Mouse (Mus musculus) heart, embryonic 15.5 days (tissue): ENCODE measurements around the gene Ralgds. TPM values are rescaled to one million over a fixed set of nuclear protein-coding genes. Genes with fewer than 3 reads are reported as not detected.

Source experiments
- ATAC-seq: fragments of 200-750 bp; cut with Nextera tagmentation; replicated peaks from 2 replicates; pipeline ENCODE4 v1.8.0; 2017; ENCODE audit warnings: low read depth, moderate TSS enrichment; ENCODE audit not compliant: insufficient number of reproducible peaks, insufficient read depth, low FRiP score
- H3K27ac ChIP-seq: fragments of 300-500 bp; sonication (generic); 2 replicates; pipeline ENCODE4 v1.5.1; 2015; ENCODE audit warnings: mild to moderate bottlenecking, inconsistent platforms
- H3K27me3 ChIP-seq: fragments of 300-500 bp; sonication (generic); 2 replicates; pipeline ENCODE4 v1.6.1; 2015; ENCODE audit warnings: inconsistent platforms
- H3K36me3 ChIP-seq: fragments of 300-500 bp; sonication (generic); 2 replicates; pipeline ENCODE4 v1.6.1; 2015; ENCODE audit warnings: mild to moderate bottlenecking, inconsistent platforms
- H3K4me1 ChIP-seq: fragments of 300-500 bp; sonication (generic); replicated peaks from 2 replicates; pipeline ENCODE4 v1.6.1; 2015; ENCODE audit warnings: inconsistent platforms
- H3K4me2 ChIP-seq: fragments of 300-500 bp; sonication (generic); 2 replicates; pipeline ENCODE4 v1.6.1; 2015; ENCODE audit warnings: inconsistent platforms, mild to moderate bottlenecking, moderate library complexity
- H3K4me3 ChIP-seq: fragments of 300-500 bp; sonication (generic); 2 replicates; pipeline ENCODE4 v1.5.1; 2015; ENCODE audit warnings: mild to moderate bottlenecking, inconsistent platforms
- H3K9ac ChIP-seq: fragments of 300-500 bp; sonication (generic); 2 replicates; pipeline ENCODE4 v1.6.1; 2015; ENCODE audit warnings: mild to moderate bottlenecking, inconsistent platforms
- H3K9me3 ChIP-seq: fragments of 300-500 bp; sonication (generic); replicated peaks from 2 replicates; pipeline ENCODE4 v1.6.1; 2016; ENCODE audit warnings: inconsistent platforms
- WGBS: fragments of 180-500 bp; shearing (Covaris S2); methylation state at CpG from one replicate; pipeline ENCODE4 v1.1.7; 2015; ENCODE audit warnings: mixed read lengths; 5-methylcytosine and 5-hydroxymethylcytosine counted together
- polyA plus RNA-seq: library from polyadenylated mRNA; unstranded; fragments of >200 nt; fragmentation: Nextera tagmentation; extraction: Ambion mirVana; gene quantifications from 2 replicates; pipeline ENCODE4 v1.2.1, GENCODE M21; 2015

Gene Ralgds
- polyA plus RNA-seq, 1 experiment from 2014 or later: 17.5 TPM

DNA sequence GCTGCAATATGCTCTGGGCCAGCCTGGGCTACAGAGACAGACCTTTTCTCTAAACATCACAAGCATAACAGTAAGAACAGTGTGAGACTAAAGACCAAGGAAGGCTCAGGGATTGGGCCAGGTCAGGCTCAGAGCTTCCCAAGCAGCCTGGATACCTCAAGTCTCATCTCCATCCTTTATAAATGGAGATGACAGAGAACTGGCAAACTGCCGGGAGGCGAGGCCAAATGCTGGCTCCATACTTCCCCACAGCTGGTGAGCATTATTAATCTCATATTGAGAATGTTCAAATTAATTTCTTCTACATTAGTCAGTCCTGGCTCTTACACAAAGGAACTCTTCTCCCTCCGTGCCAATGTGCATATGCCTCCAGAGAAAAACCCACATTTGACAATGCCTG, 63.9 kb downstream of the Ralgds start:
- no peaks in the 10 kb centered on the region for H3K27me3 ChIP-seq
- no peak overlapping the region for H3K4me3 ChIP-seq
- H3K4me2 ChIP-seq: no peak overlapping the region
- ATAC-seq: no peak
- H3K36me3 ChIP-seq: peaks cover 58% of the 10 kb centered on the region
- no peak overlapping the region for H3K27ac ChIP-seq
- H3K9me3 ChIP-seq: no peaks in the 10 kb centered on the region
- 80% methylated on average over 3 of the region's 3 CpGs for WGBS
- H3K9ac ChIP-seq: no peak overlapping the region
- H3K4me1 ChIP-seq: peaks cover 3% of the 10 kb centered on the region; the same call in 1 of the 2 replicates

DNA sequence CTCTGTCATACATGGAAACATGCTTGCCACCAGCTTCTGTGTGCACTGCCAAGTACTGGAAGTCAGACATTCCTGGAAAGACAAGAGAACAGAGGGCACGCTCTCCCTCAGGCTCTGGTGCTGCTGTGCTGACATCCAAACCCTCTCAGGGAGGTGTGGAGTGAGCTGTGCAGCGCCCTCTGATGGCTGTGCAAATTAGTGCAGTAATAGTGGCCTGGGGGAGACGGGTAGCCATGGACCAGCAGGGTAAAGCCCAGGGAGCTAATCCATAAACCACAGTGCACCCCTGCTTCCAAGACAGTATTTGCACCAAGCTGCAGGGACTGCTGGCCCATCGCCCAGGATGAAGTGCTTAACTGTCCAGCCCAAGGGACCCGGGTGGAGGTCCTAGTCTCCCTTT, 65.1 kb downstream of the Ralgds start:
- no peak for ATAC-seq
- no peak overlapping the region for H3K27ac ChIP-seq
- no peaks in the 10 kb centered on the region for H3K9me3 ChIP-seq
- H3K4me3 ChIP-seq: no peak overlapping the region
- no peak overlapping the region for H3K4me2 ChIP-seq
- H3K4me1 ChIP-seq: peaks cover 6% of the 10 kb centered on the region; the same call in 1 of the 2 replicates
- H3K36me3 ChIP-seq: peaks cover 47% of the 10 kb centered on the region
- 76% methylated on average over 5 of the region's 5 CpGs for WGBS
- H3K9ac ChIP-seq: no peak overlapping the region
- no peaks in the 10 kb centered on the region for H3K27me3 ChIP-seq

DNA sequence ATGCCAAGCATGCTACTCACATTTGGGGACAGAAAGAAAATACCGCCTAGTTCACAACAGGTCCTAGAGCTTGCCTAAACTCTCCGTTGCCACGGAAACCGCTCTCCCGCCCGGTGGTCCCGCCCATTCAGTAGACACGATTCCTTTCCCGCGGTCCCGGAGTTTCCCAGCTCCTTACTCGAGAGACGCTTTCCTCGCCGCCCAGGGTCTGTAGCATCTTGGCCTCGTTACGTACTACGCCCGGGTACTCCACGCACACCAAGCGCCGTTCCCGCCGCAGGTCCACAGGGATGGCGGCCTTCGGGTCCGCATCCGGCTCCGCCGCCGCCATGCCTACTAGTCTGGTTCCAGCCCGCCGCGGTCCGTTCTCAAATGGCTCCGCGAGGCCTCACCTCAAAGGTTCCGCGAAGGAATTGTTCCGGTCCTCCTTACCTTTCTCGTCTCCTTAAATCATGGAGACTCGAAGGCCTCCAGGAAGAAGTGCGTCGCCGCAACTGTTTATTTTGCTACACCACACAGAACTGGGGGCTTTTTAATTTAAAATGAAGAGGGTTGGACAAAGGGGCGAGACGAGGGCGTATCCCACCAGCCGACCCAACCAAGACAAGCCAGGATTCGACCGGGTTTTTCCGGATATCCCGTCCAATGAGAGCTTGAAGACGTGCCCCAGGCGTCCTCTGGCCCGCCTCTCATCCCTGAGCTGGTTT, 69.9 kb downstream of the Ralgds start:
- H3K4me2 ChIP-seq: peak overlapping the region; percentile 75
- H3K9me3 ChIP-seq: no peaks in the 10 kb centered on the region
- H3K4me3 ChIP-seq: peak overlapping the region; percentile 73
- H3K4me1 ChIP-seq: peaks cover 11% of the 10 kb centered on the region
- peaks cover 9% of the 10 kb centered on the region for H3K36me3 ChIP-seq
- peak overlapping the region; percentile 66 for H3K9ac ChIP-seq
- H3K27me3 ChIP-seq: no peaks in the 10 kb centered on the region
- WGBS: 0% methylated on average over 56 of the region's 56 CpGs
- peak; percentile 88 for ATAC-seq
- H3K27ac ChIP-seq: peak overlapping the region; percentile 86

DNA sequence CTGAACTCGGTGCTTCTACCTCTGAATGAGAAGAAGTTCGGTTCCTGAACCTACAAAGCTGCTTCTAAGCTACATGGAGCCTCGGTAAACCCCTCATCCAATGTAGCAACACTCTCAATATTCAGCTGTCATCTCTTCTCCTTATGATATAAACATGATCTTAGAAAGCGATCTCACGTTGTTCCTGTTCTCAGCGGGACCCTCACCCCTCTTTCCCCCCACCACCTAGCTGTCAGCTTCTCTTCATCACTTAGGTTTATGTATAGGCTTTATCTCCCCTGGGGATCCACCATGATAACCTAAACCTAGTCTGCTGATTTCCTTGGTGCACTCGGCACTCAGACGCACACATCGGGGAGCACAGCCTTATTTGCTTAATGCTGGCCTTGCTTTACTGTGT, 70.7 kb downstream of the Ralgds start, which contains the start of gene Gtf3c5:
Gtf3c5 (minus strand) TSS at position 101 of the 400 bp plus-strand sequence.
- Histone ChIP-seq H3K27me3 (peaks cover 5% of the 10 kb centered on the region; the same call in 1 of the 2 replicates), H3K9me3 (no peaks in the 10 kb centered on the region), H3K4me2 (peak within 1 kb of the TSS; percentile 75), H3K4me3 (peak within 1 kb of the TSS; percentile 73), H3K9ac (peak within 1 kb of the TSS; percentile 66), H3K36me3 (peaks cover 4% of the 10 kb centered on the region; the same call in 1 of the 2 replicates), H3K4me1 (peaks cover 11% of the 10 kb centered on the region), H3K27ac (peak within 1 kb of the TSS; percentile 86)
- no peak for ATAC-seq
- WGBS: 69% methylated on average over 9 of the region's 9 CpGs

DNA sequence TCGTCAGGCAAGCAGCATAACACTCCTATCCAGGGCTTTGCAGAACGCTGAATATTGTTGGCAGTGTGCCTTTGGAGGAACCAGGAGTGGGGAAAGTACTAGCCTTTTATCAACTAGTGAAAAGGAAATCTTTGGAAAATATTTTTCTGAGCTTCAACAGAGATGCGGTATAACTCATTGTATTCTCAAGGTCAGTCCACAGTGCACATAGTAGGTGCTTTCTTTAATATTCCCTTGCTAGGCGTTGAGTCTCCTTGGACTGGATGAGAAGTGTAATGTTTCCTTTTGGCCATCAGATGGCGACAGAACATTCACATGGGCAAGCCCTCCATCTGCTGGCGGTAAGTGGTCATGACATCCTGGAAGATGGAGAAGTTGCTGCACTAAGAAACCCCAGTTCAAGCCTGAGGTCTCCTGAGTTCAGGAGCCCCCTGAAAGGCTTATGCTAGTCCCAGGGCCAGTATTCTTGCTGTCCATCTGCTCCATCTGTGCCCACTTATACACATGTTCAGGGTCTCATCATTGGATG, 72.2 kb downstream of the Ralgds start:
- no peak for ATAC-seq
- Histone ChIP-seq H3K9me3 (no peaks in the 10 kb centered on the region), H3K9ac (no peak overlapping the region), H3K27me3 (peaks cover 5% of the 10 kb centered on the region; the same call in 1 of the 2 replicates), H3K27ac (no peak overlapping the region), H3K4me3 (no peak overlapping the region), H3K4me2 (no peak overlapping the region), H3K36me3 (no peaks in the 10 kb centered on the region), H3K4me1 (peaks cover 11% of the 10 kb centered on the region)
- WGBS: 19% methylated on average over 6 of the region's 6 CpGs

DNA sequence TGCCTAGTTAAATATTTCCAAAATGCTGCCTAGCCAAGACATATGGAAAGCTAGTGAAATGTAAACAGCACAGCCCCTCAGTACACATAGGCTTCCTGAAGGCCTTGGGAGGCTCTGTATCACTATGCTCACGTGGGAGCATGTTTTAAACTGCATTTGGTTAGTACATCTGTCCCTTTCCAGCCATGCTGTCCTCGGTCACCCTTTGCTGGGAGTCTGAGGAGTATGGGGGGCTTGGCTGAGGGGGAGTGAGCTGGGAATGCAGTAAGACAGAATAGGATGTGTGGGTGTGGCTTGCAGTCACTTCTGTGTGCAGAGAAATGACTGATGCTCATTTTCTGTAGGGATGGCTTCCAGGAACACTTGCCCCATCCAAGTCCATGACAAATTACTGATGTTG, 72.8 kb downstream of the Ralgds start:
- Histone ChIP-seq H3K36me3 (no peaks in the 10 kb centered on the region), H3K9me3 (no peaks in the 10 kb centered on the region), H3K4me2 (no peak overlapping the region), H3K4me3 (no peak overlapping the region), H3K9ac (no peak overlapping the region), H3K27me3 (peaks cover 5% of the 10 kb centered on the region; the same call in 1 of the 2 replicates), H3K4me1 (peaks cover 11% of the 10 kb centered on the region), H3K27ac (no peak overlapping the region)
- ATAC-seq: no peak
- WGBS: 31% methylated on average over 2 of the region's 2 CpGs

DNA sequence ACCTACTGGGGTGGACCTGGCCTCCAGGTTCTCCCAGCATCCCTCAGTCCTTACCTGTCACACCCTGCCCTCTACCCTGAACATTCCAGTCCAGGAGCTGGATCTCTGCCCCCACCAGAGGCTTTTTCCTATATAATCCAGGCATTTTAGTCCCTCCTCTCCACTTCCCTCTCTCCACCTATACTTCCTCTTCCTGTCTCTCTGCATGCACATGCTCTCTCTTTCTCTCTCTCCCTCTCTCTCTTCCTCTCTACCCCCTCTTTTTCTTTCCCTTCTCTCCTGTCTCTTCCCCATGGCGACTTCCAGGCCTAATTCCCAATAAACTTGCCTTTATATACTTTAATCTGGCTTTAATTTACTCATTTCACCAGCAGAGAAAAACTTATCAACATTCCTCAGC, 75.6 kb downstream of the Ralgds start:
- H3K9ac ChIP-seq: no peak overlapping the region
- H3K27ac ChIP-seq: no peak overlapping the region
- no peaks in the 10 kb centered on the region for H3K36me3 ChIP-seq
- no peaks in the 10 kb centered on the region for H3K9me3 ChIP-seq
- H3K4me2 ChIP-seq: no peak overlapping the region
- no peak overlapping the region for H3K4me3 ChIP-seq
- ATAC-seq: no peak
- peaks cover 2% of the 10 kb centered on the region; the same call in 1 of the 2 replicates for H3K4me1 ChIP-seq
- peaks cover 10% of the 10 kb centered on the region; the same call in 1 of the 2 replicates for H3K27me3 ChIP-seq
- 28% methylated on average over 1 of the region's 1 CpGs for WGBS

DNA sequence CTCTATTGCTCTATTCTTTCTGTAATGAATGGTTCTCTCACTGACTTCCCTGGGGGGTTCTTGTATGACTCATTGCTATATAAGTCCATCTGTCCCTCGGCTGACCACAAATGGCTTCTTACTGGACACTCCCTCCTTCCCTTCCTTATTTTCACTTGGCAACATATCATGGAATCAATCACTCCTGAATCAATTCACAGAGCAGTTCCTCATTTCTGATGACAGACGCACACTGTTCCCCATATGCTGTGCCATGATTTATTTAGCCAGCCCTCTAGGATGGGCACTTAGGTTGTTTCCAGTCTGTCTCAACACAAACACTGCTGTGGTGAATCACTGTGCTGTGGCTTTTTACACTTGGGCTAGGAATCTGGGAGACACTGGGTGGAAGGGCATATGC, 78.6 kb downstream of the Ralgds start:
- Histone ChIP-seq H3K9me3 (no peaks in the 10 kb centered on the region), H3K36me3 (no peaks in the 10 kb centered on the region), H3K27me3 (peaks cover 12% of the 10 kb centered on the region; the same call in 1 of the 2 replicates), H3K4me1 (no peaks in the 10 kb centered on the region), H3K9ac (no peak overlapping the region), H3K4me2 (no peak overlapping the region), H3K27ac (no peak overlapping the region), H3K4me3 (no peak overlapping the region)
- no peak for ATAC-seq
- WGBS: 66% methylated on average over 2 of the region's 2 CpGs

DNA sequence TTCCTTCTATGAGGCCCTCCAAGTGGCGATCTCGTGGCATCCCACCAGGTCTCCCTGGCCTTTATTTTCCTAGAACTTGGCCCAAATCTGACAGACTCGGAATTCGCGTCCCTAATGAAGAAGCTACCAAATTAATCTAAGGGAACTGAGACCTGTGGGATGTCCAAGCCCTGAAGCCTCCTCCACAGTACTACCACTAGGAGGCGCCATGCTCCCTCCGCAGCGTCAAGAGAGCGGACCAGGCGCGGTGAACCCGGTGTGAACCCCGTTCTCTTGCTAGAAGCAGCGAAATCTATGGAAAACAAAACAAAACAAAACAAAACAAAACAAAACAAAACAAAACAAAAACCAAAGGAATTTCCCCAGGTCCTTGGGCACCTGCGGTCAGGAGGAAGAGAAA, 79.9 kb downstream of the Ralgds start:
- peak overlapping the region; percentile 35; the same call in 1 of the 2 replicates for H3K4me2 ChIP-seq
- H3K4me1 ChIP-seq: peaks cover 3% of the 10 kb centered on the region; the same call in 1 of the 2 replicates
- no peaks in the 10 kb centered on the region for H3K9me3 ChIP-seq
- WGBS: 5% methylated on average over 15 of the region's 15 CpGs
- no peak overlapping the region for H3K4me3 ChIP-seq
- H3K9ac ChIP-seq: no peak overlapping the region
- peaks cover 12% of the 10 kb centered on the region; the same call in 1 of the 2 replicates for H3K27me3 ChIP-seq
- no peak for ATAC-seq
- no peak overlapping the region for H3K27ac ChIP-seq
- H3K36me3 ChIP-seq: no peaks in the 10 kb centered on the region

DNA sequence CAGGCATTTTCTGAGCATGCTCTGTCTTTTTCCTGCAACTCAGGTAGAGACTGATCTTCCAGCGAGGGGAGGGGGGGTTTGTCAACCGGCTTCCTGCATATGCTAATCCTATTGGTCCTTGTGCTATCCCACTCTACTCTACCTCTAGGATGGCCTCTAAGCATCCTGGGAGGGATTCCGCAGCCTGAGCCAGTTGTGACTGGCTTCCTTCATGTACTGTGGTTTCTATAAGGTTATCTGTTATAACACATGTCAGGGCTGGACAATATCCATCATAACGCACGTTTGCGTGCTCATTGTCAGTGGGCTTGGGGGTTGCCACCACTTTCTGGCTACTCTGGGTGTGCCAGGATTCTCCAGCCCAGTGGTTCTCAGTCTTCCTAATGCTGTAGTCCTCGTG, 83.1 kb downstream of the Ralgds start:
- no peak overlapping the region for H3K9ac ChIP-seq
- no peak overlapping the region for H3K27ac ChIP-seq
- no peak for ATAC-seq
- WGBS: 78% methylated on average over 7 of the region's 7 CpGs
- H3K4me2 ChIP-seq: no peak overlapping the region
- H3K27me3 ChIP-seq: peaks cover 7% of the 10 kb centered on the region; the same call in 1 of the 2 replicates
- no peaks in the 10 kb centered on the region for H3K9me3 ChIP-seq
- H3K36me3 ChIP-seq: no peaks in the 10 kb centered on the region
- H3K4me1 ChIP-seq: peaks cover 15% of the 10 kb centered on the region
- H3K4me3 ChIP-seq: no peak overlapping the region

DNA sequence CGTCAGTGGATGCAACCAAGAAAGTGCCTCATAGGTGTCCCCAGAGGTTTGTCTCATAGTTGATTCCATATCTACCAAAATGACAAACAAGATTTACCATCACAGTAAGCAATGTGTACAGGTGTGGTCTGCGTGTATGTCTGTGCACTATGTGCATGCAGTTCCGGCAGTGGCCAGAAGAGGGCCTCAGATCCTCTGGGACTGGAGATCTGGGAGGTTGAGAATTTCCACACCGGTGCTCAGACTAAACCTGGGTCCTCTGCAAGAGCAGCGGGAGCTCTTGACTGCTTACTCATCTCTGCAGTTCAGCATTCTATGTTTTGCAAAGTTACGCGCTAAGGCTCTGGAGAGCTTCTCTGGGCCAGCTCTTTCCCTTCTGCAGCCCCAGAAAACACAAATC, 84.1 kb downstream of the Ralgds start:
- Histone ChIP-seq H3K27me3 (peaks cover 4% of the 10 kb centered on the region; the same call in 1 of the 2 replicates), H3K4me1 (peaks cover 18% of the 10 kb centered on the region), H3K27ac (no peak overlapping the region), H3K4me3 (no peak overlapping the region), H3K4me2 (no peak overlapping the region), H3K9me3 (no peaks in the 10 kb centered on the region), H3K36me3 (no peaks in the 10 kb centered on the region), H3K9ac (no peak overlapping the region)
- 90% methylated on average over 7 of the region's 7 CpGs for WGBS
- no peak for ATAC-seq
